Mouse (Mus musculus) G1E (cell line): ENCODE data around the gene Nmnat2. TPM values are rescaled to one million over a fixed set of nuclear protein-coding genes. Genes with fewer than 3 reads are reported as not detected.

ENCODE experiments used
- ATAC-seq: 2 replicates; pipeline ENCODE4 v1.8.0; 2016; ENCODE audit warnings: mild to moderate bottlenecking; ENCODE audit not compliant: insufficient number of reproducible peaks, poor library complexity, low FRiP score, severe bottlenecking; ENCODE audit errors: extremely low read depth
- DNase-seq: peaks from one replicate; pipeline ENCODE4 v3.0.0; 2012; ENCODE audit warnings: low spot score
- H3K27me3 ChIP-seq: 2 replicates; pipeline ENCODE4 v1.6.1; 2012; ENCODE audit warnings: mild to moderate bottlenecking, low read length, inconsistent platforms; ENCODE audit not compliant: insufficient read depth
- H3K36me3 ChIP-seq: replicated peaks from 2 replicates; pipeline ENCODE3; 2012; ENCODE audit warnings: mild to moderate bottlenecking, inconsistent platforms
- H3K4me1 ChIP-seq: 2 replicates; pipeline ENCODE4 v1.6.1; 2012; ENCODE audit warnings: low read depth, low read length, inconsistent platforms, mixed read lengths; ENCODE audit not compliant: insufficient read depth
- H3K4me3 ChIP-seq: 2 replicates; pipeline ENCODE4 v1.5.1; 2012; ENCODE audit warnings: low read depth, mild to moderate bottlenecking, inconsistent platforms, low read length, moderate library complexity, mixed read lengths
- H3K9me3 ChIP-seq: replicated peaks from 2 replicates; pipeline ENCODE4 v1.6.1; 2012; ENCODE audit warnings: inconsistent platforms
- CTCF ChIP-seq: IDR thresholded peaks from 2 replicates; pipeline ENCODE4 v1.5.1; 2012; ENCODE audit warnings: low read depth, low read length, inconsistent platforms, mixed read lengths
- GATA1 ChIP-seq: IDR thresholded peaks from 2 replicates; pipeline ENCODE4 v1.6.1; 2012; ENCODE audit warnings: borderline replicate concordance, low read length, inconsistent platforms, mixed read lengths
- GATA2 ChIP-seq: IDR thresholded peaks from 2 replicates; pipeline ENCODE4 v1.6.1; 2012; ENCODE audit warnings: low read depth, low read length, inconsistent platforms, borderline replicate concordance
- POLR2AphosphoS5 ChIP-seq: IDR thresholded peaks from 2 replicates; pipeline ENCODE4 v1.6.1; 2012; ENCODE audit warnings: low read depth, low read length, inconsistent platforms; ENCODE audit not compliant: insufficient replicate concordance
- TAL1 ChIP-seq: conservative IDR thresholded peaks from 2 replicates; pipeline ENCODE4 v1.6.1; 2012; ENCODE audit warnings: low read depth, low read length, inconsistent platforms, mixed read lengths
- polyA plus RNA-seq: library from polyadenylated mRNA; stranded (reverse); fragments of >175 nt; gene quantifications from 2 replicates; pipeline ENCODE4 v1.2.3, GENCODE M21; 2012
- total RNA-seq, 2 experiments: library from RNA; stranded (forward) in 1 of 2; stranded (reverse) in 1 of 2; fragments of 200-1000 nt in 1 of 2; fragments of >200 nt in 1 of 2; fragmentation: Nextera tagmentation in 1 of 2; gene quantifications; 2 replicates each; pipeline ENCODE4 v1.2.3; 2014 to 2017

Nmnat2 gene
- total and polyA plus RNA-seq, 3 experiments = 0.22 TPM; not detected in 2

DNA sequence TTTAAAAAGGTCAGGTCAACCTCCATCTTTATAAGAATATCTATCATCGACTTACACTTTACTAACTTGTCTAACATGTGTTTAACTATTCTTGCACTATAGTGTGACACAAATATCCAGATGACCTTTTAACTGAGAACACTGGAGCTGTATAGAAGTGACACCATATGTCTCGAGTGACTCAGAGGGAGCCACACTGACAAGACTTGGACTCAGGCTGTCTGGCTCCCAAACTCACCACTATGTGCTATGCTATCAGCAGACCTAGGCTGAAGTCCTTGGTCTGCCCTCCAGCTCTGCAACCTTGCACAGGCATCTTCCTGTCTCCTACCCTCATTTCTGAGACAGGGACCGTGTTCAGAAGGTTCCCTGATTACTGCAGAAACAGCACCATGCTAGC is 209.0 kb downstream of the Nmnat2 start:
- Histone ChIP-seq H3K4me1 (no peaks in the 10 kb centered on the region), H3K4me3 (no peak overlapping the region), H3K9me3 (no peaks in the 10 kb centered on the region), H3K27me3 (peaks cover 35% of the 10 kb centered on the region), H3K36me3 (no peaks in the 10 kb centered on the region)
- no peak for TF ChIP-seq CTCF
- TF ChIP-seq TAL1 = no peak
- TF ChIP-seq GATA2 = no peak
- no peak for TF ChIP-seq GATA1
- TF ChIP-seq POLR2AphosphoS5 = no peak
- DNase-seq = no peak
- ATAC-seq = no peak

DNA sequence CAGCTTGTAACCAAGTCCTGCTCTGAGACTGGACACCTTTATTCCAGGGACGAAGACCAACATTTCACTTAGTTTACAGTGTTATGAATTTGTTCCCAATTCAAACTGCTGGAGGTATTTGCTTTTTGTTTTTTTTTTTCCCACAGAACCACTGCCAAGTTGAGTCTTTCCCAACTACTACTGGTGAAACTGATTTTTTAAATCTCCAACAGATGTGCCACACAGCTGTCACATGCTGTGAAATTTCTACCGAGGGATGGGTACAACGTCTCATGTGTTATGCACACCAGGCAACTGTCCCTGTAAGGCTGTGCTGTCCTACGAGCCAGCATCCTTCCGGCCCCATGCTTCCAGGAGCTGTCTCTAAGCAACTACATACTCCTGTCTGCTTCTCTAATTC is 213.5 kb downstream of the Nmnat2 start:
- H3K4me3 ChIP-seq = no peak overlapping the region
- no peak for ATAC-seq
- peaks cover 36% of the 10 kb centered on the region for H3K27me3 ChIP-seq
- H3K4me1 ChIP-seq = peaks cover 2% of the 10 kb centered on the region; the same call in 1 of the 2 replicates
- TF ChIP-seq GATA1 (no peak), TAL1 (no peak), CTCF (no peak), GATA2 (no peak), POLR2AphosphoS5 (no peak)
- H3K36me3 ChIP-seq = no peaks in the 10 kb centered on the region
- no peak for DNase-seq
- no peaks in the 10 kb centered on the region for H3K9me3 ChIP-seq

Other genes starting within 250 kb of the Nmnat2 start
- not detected in 2 replicates for gene Apobec4, start 204.4 kb upstream of the Nmnat2 start, total RNA-seq (2014; fragmentation: Nextera tagmentation)
- 0.33 TPM in 1 of 2 replicates, not detected in the other for gene Apobec4, start 204.4 kb upstream of the Nmnat2 start, total RNA-seq (2017)
- gene Apobec4, start 204.4 kb upstream of the Nmnat2 start, polyA plus RNA-seq = not detected in 2 replicates
- gene Rgl1, start 188.6 kb upstream of the Nmnat2 start, total RNA-seq (2014; fragmentation: Nextera tagmentation) = 2.2 and 4.0 TPM in 2 replicates
- gene Rgl1, start 188.6 kb upstream of the Nmnat2 start, total RNA-seq (2017) = 4.8 and 5.7 TPM in 2 replicates
- gene Rgl1, start 188.6 kb upstream of the Nmnat2 start, polyA plus RNA-seq = 0.21 and 0.26 TPM in 2 replicates
- gene Arpc5, start 188.5 kb upstream of the Nmnat2 start, total RNA-seq (2014; fragmentation: Nextera tagmentation) = 280 and 292 TPM in 2 replicates
- 307 and 358 TPM in 2 replicates for gene Arpc5, start 188.5 kb upstream of the Nmnat2 start, total RNA-seq (2017)
- 283 and 369 TPM in 2 replicates for gene Arpc5, start 188.5 kb upstream of the Nmnat2 start, polyA plus RNA-seq
- 66.1 and 77.5 TPM in 2 replicates for gene Ncf2, start 154.8 kb upstream of the Nmnat2 start, total RNA-seq (2014; fragmentation: Nextera tagmentation)
- gene Ncf2, start 154.8 kb upstream of the Nmnat2 start, total RNA-seq (2017) = 70.4 and 80.7 TPM in 2 replicates
- gene Ncf2, start 154.8 kb upstream of the Nmnat2 start, polyA plus RNA-seq = 3.5 and 4.7 TPM in 2 replicates
- gene Smg7, start 52.3 kb upstream of the Nmnat2 start, total RNA-seq (2014; fragmentation: Nextera tagmentation) = 150 and 156 TPM in 2 replicates
- gene Smg7, start 52.3 kb upstream of the Nmnat2 start, total RNA-seq (2017) = 36.1 and 37.6 TPM in 2 replicates
- gene Smg7, start 52.3 kb upstream of the Nmnat2 start, polyA plus RNA-seq = 10.0 and 14.2 TPM in 2 replicates
- not detected in 2 replicates for gene Lamc2, start 231.5 kb downstream of the Nmnat2 start, total RNA-seq (2014; fragmentation: Nextera tagmentation)
- 0.11 TPM in 1 of 2 replicates, not detected in the other for gene Lamc2, start 231.5 kb downstream of the Nmnat2 start, total RNA-seq (2017)
- gene Lamc2, start 231.5 kb downstream of the Nmnat2 start, polyA plus RNA-seq = not detected in 2 replicates